Mouse (Mus musculus) intestine, embryonic 14.5 days (tissue): ENCODE measurements around the gene Siah3. TPM values are rescaled to one million over a fixed set of nuclear protein-coding genes. Genes with fewer than 3 reads are reported as not detected.

ENCODE experiments used
- ATAC-seq: fragments of 200-750 bp; cut with Nextera tagmentation; replicated peaks from 2 replicates; pipeline ENCODE4 v1.8.0; 2017; ENCODE audit warnings: low read depth, moderate number of reproducible peaks, moderate TSS enrichment, moderate library complexity; ENCODE audit not compliant: low FRiP score, low TSS enrichment
- DNase-seq: peaks from one replicate; pipeline ENCODE4 v3.0.0-alpha.2; 2018; ENCODE audit warnings: low spot score
- H3K27ac ChIP-seq: fragments of 300-500 bp; sonication (generic); 2 replicates; pipeline ENCODE4 v1.5.1; 2014; ENCODE audit warnings: low read depth, mild to moderate bottlenecking, control low read depth
- H3K27me3 ChIP-seq: fragments of 300-500 bp; sonication (generic); replicated peaks from 2 replicates; pipeline ENCODE4 v1.6.1; 2014; ENCODE audit warnings: low read length, control low read depth; ENCODE audit not compliant: control insufficient read depth, insufficient read depth
- H3K36me3 ChIP-seq: fragments of 300-500 bp; sonication (generic); 2 replicates; pipeline ENCODE4 v1.6.1; 2014; ENCODE audit warnings: low read length, control low read depth; ENCODE audit not compliant: control insufficient read depth, insufficient read depth
- H3K4me1 ChIP-seq: fragments of 300-500 bp; sonication (generic); replicated peaks from 2 replicates; pipeline ENCODE4 v1.6.1; 2014; ENCODE audit warnings: low read length, control low read depth, mixed read lengths; ENCODE audit not compliant: control insufficient read depth, insufficient read depth
- H3K4me2 ChIP-seq: fragments of 300-500 bp; sonication (generic); 2 replicates; pipeline ENCODE4 v1.6.1; 2014; ENCODE audit warnings: low read length
- H3K4me3 ChIP-seq: fragments of 300-500 bp; sonication (generic); 2 replicates; pipeline ENCODE4 v1.5.1; 2014; ENCODE audit warnings: low read depth, low read length, control low read depth, mixed read lengths
- H3K9ac ChIP-seq: fragments of 300-500 bp; sonication (generic); 2 replicates; pipeline ENCODE4 v1.6.1; 2014; ENCODE audit warnings: mild to moderate bottlenecking, low read length
- H3K9me3 ChIP-seq: fragments of 300-500 bp; sonication (generic); 2 replicates; pipeline ENCODE4 v1.6.1; 2016; ENCODE audit warnings: low read length, control low read depth; ENCODE audit not compliant: control insufficient read depth
- WGBS: fragments of 180-500 bp; shearing (Covaris S2); extraction: QIAGEN DNeasy Blood & Tissue Kit; methylation state at CpG from one replicate; pipeline ENCODE4 v1.1.7; 2014; 5-methylcytosine and 5-hydroxymethylcytosine counted together
- polyA plus RNA-seq: library from polyadenylated mRNA; unstranded; fragments of >200 nt; fragmentation: Nextera tagmentation; extraction: Ambion mirVana; gene quantifications from 2 replicates; pipeline ENCODE4 v1.2.1, GENCODE M21; 2014

Gene Siah3
- 0.24 and 0.28 TPM in 2 replicates for polyA plus RNA-seq

GRCm38 (mm10) chr14:75455743-75456421 lies at the start of gene Siah3:
Gene Siah3 (plus strand): TSS chr14:75455982.
- ATAC-seq (no peak), DNase-seq (no peak)
- 19% methylated on average over 18 of the region's 18 CpGs for WGBS
- H3K27ac ChIP-seq, result no peak within 1 kb of the TSS
- peak within 1 kb of the TSS; percentile 57 for H3K4me2 ChIP-seq
- H3K36me3 ChIP-seq, result no peaks in the 10 kb centered on the region
- peaks cover 8% of the 10 kb centered on the region for H3K27me3 ChIP-seq
- H3K4me3 ChIP-seq, result peak within 1 kb of the TSS; percentile 28
- no peaks in the 10 kb centered on the region for H3K9me3 ChIP-seq
- no peaks in the 10 kb centered on the region for H3K4me1 ChIP-seq
- H3K9ac ChIP-seq, result peak within 1 kb of the TSS; percentile 5; the same call in 1 of the 2 replicates

GRCm38 (mm10) chr14:75409772-75410171 lies 46.0 kb upstream of the Siah3 start:
- H3K9me3 ChIP-seq, result no peaks in the 10 kb centered on the region
- no peaks in the 10 kb centered on the region for H3K27me3 ChIP-seq
- H3K4me2 ChIP-seq, result no peak overlapping the region
- no peak for ATAC-seq
- H3K9ac ChIP-seq, result no peak overlapping the region
- no peaks in the 10 kb centered on the region for H3K36me3 ChIP-seq
- no peak overlapping the region for H3K4me3 ChIP-seq
- 58% methylated on average over 3 of the region's 3 CpGs for WGBS
- no peak overlapping the region for H3K27ac ChIP-seq
- no peak for DNase-seq
- H3K4me1 ChIP-seq, result no peaks in the 10 kb centered on the region

GRCm38 (mm10) chr14:75410392-75410791 lies 45.4 kb upstream of the Siah3 start:
- H3K36me3 ChIP-seq, result no peaks in the 10 kb centered on the region
- DNase-seq, result no peak
- 85% methylated on average over 4 of the region's 4 CpGs for WGBS
- no peak overlapping the region for H3K27ac ChIP-seq
- no peaks in the 10 kb centered on the region for H3K9me3 ChIP-seq
- ATAC-seq, result no peak
- no peaks in the 10 kb centered on the region for H3K4me1 ChIP-seq
- H3K4me3 ChIP-seq, result no peak overlapping the region
- H3K4me2 ChIP-seq, result no peak overlapping the region
- H3K27me3 ChIP-seq, result no peaks in the 10 kb centered on the region
- H3K9ac ChIP-seq, result no peak overlapping the region

- WGBS, result 77% methylated on average over 3 of the region's 3 CpGs
Observed at GRCm38 (mm10) chr14:75418721-75419120, 37.1 kb upstream of the Siah3 start.

GRCm38 (mm10) chr14:75419876-75420275 lies 35.9 kb upstream of the Siah3 start:
- ATAC-seq (no peak), DNase-seq (no peak)
- Histone ChIP-seq H3K27ac (no peak overlapping the region), H3K4me3 (no peak overlapping the region), H3K9ac (no peak overlapping the region), H3K4me1 (no peaks in the 10 kb centered on the region), H3K9me3 (no peaks in the 10 kb centered on the region), H3K4me2 (no peak overlapping the region), H3K27me3 (no peaks in the 10 kb centered on the region), H3K36me3 (no peaks in the 10 kb centered on the region)
- WGBS, result 91% methylated on average over 7 of the region's 7 CpGs

More at GRCm38 (mm10) chr14:75418721-75419120, 37.1 kb upstream of the Siah3 start:
- Histone ChIP-seq H3K9ac (no peak overlapping the region), H3K36me3 (no peaks in the 10 kb centered on the region), H3K4me2 (no peak overlapping the region), H3K27me3 (no peaks in the 10 kb centered on the region), H3K4me1 (no peaks in the 10 kb centered on the region), H3K4me3 (no peak overlapping the region), H3K27ac (no peak overlapping the region), H3K9me3 (no peaks in the 10 kb centered on the region)
- ATAC-seq (no peak), DNase-seq (no peak)

- no peak overlapping the region for H3K27ac ChIP-seq
- H3K27me3 ChIP-seq, result no peaks in the 10 kb centered on the region
- ATAC-seq (no peak), DNase-seq (no peak)
- H3K9ac ChIP-seq, result no peak overlapping the region
- 63% methylated on average over 6 of the region's 6 CpGs for WGBS
- no peaks in the 10 kb centered on the region for H3K9me3 ChIP-seq
- H3K4me3 ChIP-seq, result no peak overlapping the region
- H3K4me2 ChIP-seq, result no peak overlapping the region
- H3K36me3 ChIP-seq, result no peaks in the 10 kb centered on the region
- no peaks in the 10 kb centered on the region for H3K4me1 ChIP-seq
Observed at GRCm38 (mm10) chr14:75420811-75421210, 35.0 kb upstream of the Siah3 start.

- ATAC-seq, result no peak
- WGBS, result 90% methylated on average over 7 of the region's 8 CpGs
- no peak overlapping the region for H3K4me2 ChIP-seq
- no peaks in the 10 kb centered on the region for H3K4me1 ChIP-seq
- H3K27ac ChIP-seq, result no peak overlapping the region
- DNase-seq, result no peak
- H3K9me3 ChIP-seq, result no peaks in the 10 kb centered on the region
- H3K27me3 ChIP-seq, result no peaks in the 10 kb centered on the region
- H3K9ac ChIP-seq, result no peak overlapping the region
- no peak overlapping the region for H3K4me3 ChIP-seq
- no peaks in the 10 kb centered on the region for H3K36me3 ChIP-seq
Observed at GRCm38 (mm10) chr14:75431173-75431786, 24.5 kb upstream of the Siah3 start.

- no peak for ATAC-seq
- H3K27me3 ChIP-seq, result no peaks in the 10 kb centered on the region
- H3K9ac ChIP-seq, result no peak overlapping the region
- no peak for DNase-seq
- H3K27ac ChIP-seq, result no peak overlapping the region
- H3K4me2 ChIP-seq, result no peak overlapping the region
- no peaks in the 10 kb centered on the region for H3K9me3 ChIP-seq
- no peaks in the 10 kb centered on the region for H3K36me3 ChIP-seq
- WGBS, result 68% methylated on average over 10 of the region's 10 CpGs
- H3K4me3 ChIP-seq, result no peak overlapping the region
- no peaks in the 10 kb centered on the region for H3K4me1 ChIP-seq
Observed at GRCm38 (mm10) chr14:75432850-75433249, 22.9 kb upstream of the Siah3 start.

GRCm38 (mm10) chr14:75434576-75434975 lies 21.2 kb upstream of the Siah3 start:
- Histone ChIP-seq H3K9me3 (no peaks in the 10 kb centered on the region), H3K4me2 (no peak overlapping the region), H3K4me1 (no peaks in the 10 kb centered on the region), H3K36me3 (no peaks in the 10 kb centered on the region), H3K27me3 (no peaks in the 10 kb centered on the region), H3K4me3 (no peak overlapping the region), H3K27ac (no peak overlapping the region), H3K9ac (no peak overlapping the region)
- WGBS, result 61% methylated on average over 10 of the region's 10 CpGs
- ATAC-seq (no peak), DNase-seq (no peak)
